Mouse (Mus musculus) brain, adult 10 weeks (tissue): ENCODE data around the gene Asb16. TPM values are rescaled to one million over a fixed set of nuclear protein-coding genes. Genes with fewer than 3 reads are reported as not detected.

Source experiments
- polyA plus RNA-seq: library from polyadenylated mRNA; stranded (reverse); fragments of 350-450 nt; fragmentation: Illumina TruSeq; extraction: RNeasy Lipid Tissue Mini Kit (QIAGEN cat#74804); gene quantifications from one replicate; pipeline ENCODE4 v1.2.3, GENCODE M21; 2015; ENCODE audit warnings: low read depth, low replicate concordance

Asb16 gene
- polyA plus RNA-seq = 3.1 TPM

GRCm38 (mm10) chr11:102268520-102269244 lies at the start of gene Asb16:
Gene Asb16 (plus strand): TSS chr11:102268743.

GRCm38 (mm10) chr11:102230006-102230741 lies 38.4 kb upstream of the Asb16 start, which contains the start of gene Hdac5:
Gene Hdac5 (minus strand): TSS chr11:102230166.

GRCm38 (mm10) chr11:102248630-102249230 lies 19.8 kb upstream of the Asb16 start, which contains the start of gene BC030867:
Gene BC030867 (plus strand): TSS chr11:102248882.

GRCm38 (mm10) chr11:102284501-102285094 lies 16.1 kb downstream of the Asb16 start, which contains the start of gene Tmub2:
Gene Tmub2 (plus strand): TSS chr11:102284931.

GRCm38 (mm10) chr11:102296491-102297472 lies 28.2 kb downstream of the Asb16 start, which contains the start of gene Atxn7l3:
Gene Atxn7l3 (minus strand): TSS chr11:102296631.

GRCm38 (mm10) chr11:102319410-102319792 lies 50.9 kb downstream of the Asb16 start, which contains the start of gene Ubtf:
Gene Ubtf (minus strand): TSS chr11:102319742.

Other genes with a start within 250 kb of the Asb16 start
- 42.1 TPM for gene Mpp3, start 240.3 kb upstream of the Asb16 start, polyA plus RNA-seq
- gene Cd300lg, start 227.2 kb upstream of the Asb16 start, polyA plus RNA-seq = 0.25 TPM
- 87.5 TPM for gene Mpp2, start 180.2 kb upstream of the Asb16 start, polyA plus RNA-seq
- not detected for gene Ppy, start 167.4 kb upstream of the Asb16 start, polyA plus RNA-seq
- not detected for gene Pyy, start 160.9 kb upstream of the Asb16 start, polyA plus RNA-seq
- not detected for gene Nags, start 123.2 kb upstream of the Asb16 start, polyA plus RNA-seq
- gene Tmem101, start 112.3 kb upstream of the Asb16 start, polyA plus RNA-seq = 25.8 TPM
- 26.1 TPM for gene Lsm12, start 83.4 kb upstream of the Asb16 start, polyA plus RNA-seq
- 61.4 TPM for gene G6pc3, start 79.1 kb upstream of the Asb16 start, polyA plus RNA-seq
- 122 TPM for gene Hdac5, start 38.6 kb upstream of the Asb16 start, polyA plus RNA-seq
- 2.6 TPM for gene BC030867, start 19.9 kb upstream of the Asb16 start, polyA plus RNA-seq
- 92.1 TPM for gene Tmub2, start 16.2 kb downstream of the Asb16 start, polyA plus RNA-seq
- gene Atxn7l3, start 27.9 kb downstream of the Asb16 start, polyA plus RNA-seq = 175 TPM
- 89.6 TPM for gene Ubtf, start 51.0 kb downstream of the Asb16 start, polyA plus RNA-seq
- not detected for gene Slc4a1, start 97.5 kb downstream of the Asb16 start, polyA plus RNA-seq
- gene Rundc3a, start 124.7 kb downstream of the Asb16 start, polyA plus RNA-seq = 388 TPM
- gene Slc25a39, start 139.2 kb downstream of the Asb16 start, polyA plus RNA-seq = 84.6 TPM
- 50.6 TPM for gene Grn, start 161.6 kb downstream of the Asb16 start, polyA plus RNA-seq
- gene Fam171a2, start 178.9 kb downstream of the Asb16 start, polyA plus RNA-seq = 45.0 TPM
- gene Itga2b, start 201.4 kb downstream of the Asb16 start, polyA plus RNA-seq = 4.9 TPM